Mouse (Mus musculus): Measurements from ENCODE around the gene Gpr61. TPM values are rescaled to one million over a fixed set of nuclear protein-coding genes. Genes with fewer than 3 reads are reported as not detected.

Gene Gpr61
- polyA plus RNA-seq, 1 experiment from 2014 or later, result 0.19 TPM

DNA sequence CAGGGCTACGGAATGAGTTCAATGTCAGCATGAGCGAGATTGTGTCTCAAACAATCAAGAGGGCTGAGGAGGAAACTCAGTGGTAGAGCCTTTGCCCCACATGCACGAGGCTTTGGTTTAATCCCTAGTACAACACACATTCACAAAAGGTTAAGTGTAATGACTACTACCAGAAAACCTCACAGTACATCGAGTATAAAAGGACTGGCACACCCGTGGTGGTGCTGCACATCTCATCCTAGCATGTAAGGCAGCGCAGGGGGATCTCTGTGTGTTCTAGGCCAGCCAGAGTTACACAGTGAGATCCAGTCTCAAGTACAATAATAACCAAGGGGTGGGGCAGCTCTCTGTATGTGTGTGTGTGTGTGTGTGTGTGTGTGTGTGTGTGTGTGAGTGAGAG lies 37.2 kb downstream of the Gpr61 start:
- WGBS, result 90% methylated on average over 6 of the region's 6 CpGs
- no peak overlapping the region for H3K4me2 ChIP-seq
- no peaks in the 10 kb centered on the region for H3K27me3 ChIP-seq (replicated peaks)
- H3K9me3 ChIP-seq, result no peaks in the 10 kb centered on the region
- no peak overlapping the region for H3K4me3 ChIP-seq (replicated peaks)
- no peak overlapping the region for H3K27ac ChIP-seq
- H3K4me1 ChIP-seq, result no peaks in the 10 kb centered on the region
- peaks cover 24% of the 10 kb centered on the region for H3K36me3 ChIP-seq
- ATAC-seq (ENCODE audit: insufficient read depth, low FRiP score, low read depth), result no peak
- no peak overlapping the region for H3K9ac ChIP-seq

DNA sequence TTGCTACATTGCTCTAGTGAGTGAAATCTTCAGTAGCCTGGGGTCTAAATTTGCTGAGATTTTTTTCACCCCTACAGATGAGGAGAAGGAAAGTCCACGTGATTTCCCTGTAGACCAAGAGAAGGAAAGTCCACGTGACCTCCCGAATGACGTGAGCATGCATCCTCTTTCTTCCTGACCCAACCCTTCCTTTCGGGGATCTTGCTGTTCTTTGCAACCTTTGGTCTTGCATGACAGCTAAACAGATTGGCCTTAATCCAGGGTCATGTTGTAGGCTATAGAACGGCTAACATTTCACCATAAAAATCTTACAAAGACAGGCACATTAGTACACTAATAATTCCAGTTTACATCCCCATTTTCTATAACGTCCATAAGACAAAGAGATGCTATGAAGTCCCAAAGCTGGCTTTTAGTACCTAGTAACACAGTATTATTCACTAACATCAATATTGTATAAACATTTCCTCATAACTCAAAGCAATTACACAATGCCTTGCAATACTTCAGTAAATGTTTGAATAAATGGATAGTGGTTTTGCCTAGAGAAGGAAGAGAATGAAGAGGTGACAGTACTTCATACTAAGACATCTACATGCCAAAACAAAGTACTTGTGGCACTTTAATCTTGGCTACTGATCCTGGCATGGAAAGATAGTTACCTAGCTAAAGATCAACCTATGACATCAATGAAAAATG lies 40.9 kb downstream of the Gpr61 start:
- Histone ChIP-seq H3K4me2 (no peak overlapping the region), H3K36me3 (peaks cover 30% of the 10 kb centered on the region), H3K9ac (no peak overlapping the region), H3K4me3 (replicated peaks) (no peak overlapping the region), H3K9me3 (no peaks in the 10 kb centered on the region), H3K27ac (no peak overlapping the region), H3K27me3 (replicated peaks) (no peaks in the 10 kb centered on the region), H3K4me1 (no peaks in the 10 kb centered on the region)
- ATAC-seq (ENCODE audit: insufficient read depth, low FRiP score, low read depth), result no peak
- 85% methylated on average over 7 of the region's 7 CpGs for WGBS

DNA sequence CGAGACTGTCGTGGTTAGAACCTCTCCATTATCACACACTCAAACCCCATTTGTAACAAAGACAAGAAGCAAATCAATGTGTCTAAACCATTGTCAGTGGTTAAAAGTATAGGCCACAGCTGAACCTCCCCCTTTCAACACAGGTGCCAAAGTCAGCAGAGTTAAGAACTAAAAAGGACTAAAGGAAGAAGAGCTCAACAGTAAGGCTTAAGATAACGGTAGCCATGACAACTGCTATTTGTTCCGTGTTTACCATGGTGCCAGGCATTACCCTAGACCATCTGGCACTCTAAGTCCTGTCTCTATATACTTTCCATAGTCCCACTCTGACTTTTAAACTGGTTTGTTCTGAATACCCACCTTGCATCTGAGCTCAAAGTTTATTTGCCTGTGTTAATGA lies 42.0 kb downstream of the Gpr61 start:
- Histone ChIP-seq H3K4me1 (no peaks in the 10 kb centered on the region), H3K9ac (no peak overlapping the region), H3K36me3 (peaks cover 35% of the 10 kb centered on the region; the same call in 1 of the 2 replicates), H3K4me2 (no peak overlapping the region), H3K9me3 (no peaks in the 10 kb centered on the region), H3K27me3 (replicated peaks) (no peaks in the 10 kb centered on the region), H3K27ac (no peak overlapping the region), H3K4me3 (replicated peaks) (no peak overlapping the region)
- no peak for ATAC-seq (ENCODE audit: insufficient read depth, low FRiP score, low read depth)
- 75% methylated on average over 4 of the region's 4 CpGs for WGBS

DNA sequence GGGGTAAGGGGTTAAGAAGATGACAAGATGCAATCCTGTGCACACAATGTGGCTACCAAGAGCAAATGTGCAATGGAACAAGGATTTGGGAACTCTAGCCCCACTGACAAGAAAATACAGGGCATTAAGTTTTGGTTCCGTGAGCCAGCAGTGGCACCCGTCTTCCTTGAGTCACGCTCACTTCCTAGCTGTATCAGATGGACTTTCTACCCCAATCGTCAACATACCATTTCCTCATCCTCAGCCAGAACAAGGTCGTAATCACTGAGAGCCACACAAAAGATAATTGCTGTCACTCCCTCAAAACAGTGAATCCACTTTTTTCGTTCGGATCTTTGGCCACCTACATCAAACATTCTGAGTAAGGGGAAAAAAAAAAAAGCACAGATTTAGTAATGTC lies 42.4 kb downstream of the Gpr61 start:
- Histone ChIP-seq H3K27me3 (replicated peaks) (no peaks in the 10 kb centered on the region), H3K27ac (no peak overlapping the region), H3K9ac (no peak overlapping the region), H3K4me2 (no peak overlapping the region), H3K9me3 (no peaks in the 10 kb centered on the region), H3K4me1 (no peaks in the 10 kb centered on the region), H3K36me3 (peaks cover 35% of the 10 kb centered on the region; the same call in 1 of the 2 replicates), H3K4me3 (replicated peaks) (no peak overlapping the region)
- 81% methylated on average over 7 of the region's 7 CpGs for WGBS
- no peak for ATAC-seq (ENCODE audit: insufficient read depth, low FRiP score, low read depth)

DNA sequence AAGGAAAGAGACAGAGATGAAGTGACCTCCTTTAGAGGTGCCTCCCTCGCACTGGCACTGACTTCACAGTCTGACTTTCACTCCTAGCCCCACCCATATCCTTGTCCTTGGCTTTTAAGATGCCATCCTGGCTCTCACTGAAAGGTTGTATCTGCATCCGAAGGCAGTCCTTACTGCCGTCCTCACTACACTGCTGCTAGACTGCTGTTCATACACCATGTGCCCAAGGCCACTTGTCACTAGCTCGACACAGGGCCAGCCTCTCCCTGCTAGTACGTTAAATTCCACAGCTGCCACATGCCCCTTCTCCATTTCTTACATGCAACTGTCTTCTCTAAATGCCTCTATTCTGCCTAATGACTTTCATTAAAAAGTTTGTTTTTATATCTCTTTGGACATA lies 43.4 kb downstream of the Gpr61 start:
- Histone ChIP-seq H3K36me3 (peaks cover 35% of the 10 kb centered on the region; the same call in 1 of the 2 replicates), H3K27me3 (replicated peaks) (no peaks in the 10 kb centered on the region), H3K27ac (no peak overlapping the region), H3K4me3 (replicated peaks) (no peak overlapping the region), H3K4me2 (no peak overlapping the region), H3K9me3 (no peaks in the 10 kb centered on the region), H3K4me1 (no peaks in the 10 kb centered on the region), H3K9ac (no peak overlapping the region)
- no peak for ATAC-seq (ENCODE audit: insufficient read depth, low FRiP score, low read depth)
- WGBS, result 79% methylated on average over 5 of the region's 5 CpGs

DNA sequence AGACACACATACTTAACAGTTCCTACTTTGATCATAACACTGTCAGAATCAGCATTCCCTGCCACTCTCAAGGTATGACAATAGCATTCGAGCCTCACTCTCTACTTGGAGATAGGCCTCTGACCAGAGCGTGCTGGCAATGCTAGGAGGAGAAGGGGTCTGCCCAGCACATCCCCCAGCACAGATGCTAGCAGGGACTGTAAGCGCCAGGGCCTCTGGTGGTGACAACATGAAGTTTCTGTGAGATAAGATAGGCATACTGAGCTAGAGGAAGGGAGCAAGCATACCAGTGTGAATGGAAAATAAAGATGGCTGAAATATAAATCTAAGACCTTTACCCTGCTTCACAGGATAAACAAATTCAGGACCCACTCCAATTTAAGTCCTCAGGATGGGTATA lies 49.4 kb downstream of the Gpr61 start:
- H3K27me3 ChIP-seq (replicated peaks), result no peaks in the 10 kb centered on the region
- no peak overlapping the region for H3K27ac ChIP-seq
- ATAC-seq (ENCODE audit: insufficient read depth, low FRiP score, low read depth), result no peak
- peaks cover 19% of the 10 kb centered on the region; the same call in 1 of the 2 replicates for H3K36me3 ChIP-seq
- H3K4me3 ChIP-seq (replicated peaks), result no peak overlapping the region
- no peaks in the 10 kb centered on the region for H3K4me1 ChIP-seq
- H3K9ac ChIP-seq, result no peak overlapping the region
- no peak overlapping the region for H3K4me2 ChIP-seq
- no peaks in the 10 kb centered on the region for H3K9me3 ChIP-seq
- WGBS, result 83% methylated on average over 3 of the region's 3 CpGs

DNA sequence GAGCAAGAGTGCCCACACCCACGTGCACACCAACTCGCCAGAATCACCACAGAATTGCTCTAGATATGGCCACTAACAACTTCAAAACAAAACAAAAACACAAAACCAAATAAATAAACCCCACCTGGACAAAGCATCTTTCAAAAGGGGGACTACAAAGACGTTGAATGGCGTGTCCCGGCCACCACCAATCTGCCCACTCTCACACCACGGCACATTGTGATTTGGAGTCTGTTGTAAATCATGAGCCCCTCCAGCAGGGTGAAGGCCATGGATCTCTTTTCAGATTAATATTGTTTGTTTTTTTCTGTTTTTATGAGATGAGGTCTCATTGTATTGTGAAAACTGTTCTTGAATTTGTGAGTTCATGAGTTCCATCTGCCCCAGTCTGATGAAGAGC lies 52.6 kb downstream of the Gpr61 start:
- H3K27ac ChIP-seq, result no peak overlapping the region
- no peaks in the 10 kb centered on the region for H3K4me1 ChIP-seq
- 85% methylated on average over 6 of the region's 6 CpGs for WGBS

DNA sequence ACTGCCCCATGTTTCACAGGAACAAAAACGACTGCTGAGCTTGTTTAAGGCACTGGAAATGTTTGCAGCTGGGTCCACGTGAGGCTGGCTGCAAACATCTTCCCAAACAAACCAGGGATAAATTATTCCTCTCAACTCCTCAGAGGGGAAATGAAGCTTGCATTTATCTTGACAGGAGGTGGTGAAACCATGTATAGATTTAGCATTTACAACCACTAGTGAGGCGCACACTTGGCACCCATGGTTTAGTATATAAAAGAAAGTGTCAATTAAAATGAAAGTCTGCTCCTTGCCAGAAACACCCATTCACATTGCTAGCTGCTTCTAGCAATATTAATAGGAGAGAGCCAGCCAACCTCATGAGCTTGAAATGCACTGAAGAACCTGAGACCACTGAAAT lies 53.1 kb downstream of the Gpr61 start:
- no peak overlapping the region for H3K4me3 ChIP-seq (replicated peaks)
- no peak overlapping the region for H3K9ac ChIP-seq
- H3K4me1 ChIP-seq, result no peaks in the 10 kb centered on the region
- no peak for ATAC-seq (ENCODE audit: insufficient read depth, low FRiP score, low read depth)
- H3K9me3 ChIP-seq, result no peaks in the 10 kb centered on the region
- no peak overlapping the region for H3K4me2 ChIP-seq
- no peaks in the 10 kb centered on the region for H3K27me3 ChIP-seq (replicated peaks)
- no peak overlapping the region for H3K27ac ChIP-seq
- 44% methylated on average over 3 of the region's 3 CpGs for WGBS
- H3K36me3 ChIP-seq, result peaks cover 3% of the 10 kb centered on the region; the same call in 1 of the 2 replicates

More for the DNA sequence above, 52.6 kb downstream of the Gpr61 start:
- H3K4me2 ChIP-seq, result no peak overlapping the region
- H3K27me3 ChIP-seq (replicated peaks), result no peaks in the 10 kb centered on the region
- no peak overlapping the region for H3K9ac ChIP-seq
- no peaks in the 10 kb centered on the region for H3K9me3 ChIP-seq
- H3K4me3 ChIP-seq (replicated peaks), result no peak overlapping the region
- peaks cover 3% of the 10 kb centered on the region; the same call in 1 of the 2 replicates for H3K36me3 ChIP-seq
- ATAC-seq (ENCODE audit: insufficient read depth, low FRiP score, low read depth), result no peak

Other genes starting within 250 kb of the Gpr61 start
- gene Gstm7, start 223.1 kb downstream of the Gpr61 start, polyA plus RNA-seq (2015; fragmentation: Nextera tagmentation; extraction: Ambion mirVana), result 27.1 and 34.6 TPM in 2 replicates
- 9.3 and 12.4 TPM in 2 replicates for gene Gstm6, start 211.1 kb downstream of the Gpr61 start, polyA plus RNA-seq (2015; fragmentation: Nextera tagmentation; extraction: Ambion mirVana)
- 70.3 and 88.2 TPM in 2 replicates for gene Gstm3, start 185.6 kb downstream of the Gpr61 start, polyA plus RNA-seq (2015; fragmentation: Nextera tagmentation; extraction: Ambion mirVana)
- gene Gstm2, start 168.4 kb downstream of the Gpr61 start, polyA plus RNA-seq (2015; fragmentation: Nextera tagmentation; extraction: Ambion mirVana), result 173 and 200 TPM in 2 replicates
- 546 and 570 TPM in 2 replicates for gene Gstm1, start 136.9 kb downstream of the Gpr61 start, polyA plus RNA-seq (2015; fragmentation: Nextera tagmentation; extraction: Ambion mirVana)
- gene Gstm4, start 110.0 kb downstream of the Gpr61 start, polyA plus RNA-seq (2015; fragmentation: Nextera tagmentation; extraction: Ambion mirVana), result 23.0 and 28.8 TPM in 2 replicates
- 49.0 and 56.1 TPM in 2 replicates for gene Ampd2, start 68.2 kb downstream of the Gpr61 start, polyA plus RNA-seq (2015; fragmentation: Nextera tagmentation; extraction: Ambion mirVana)
- 1.8 and 2.5 TPM in 2 replicates for gene Gnat2, start 62.1 kb downstream of the Gpr61 start, polyA plus RNA-seq (2015; fragmentation: Nextera tagmentation; extraction: Ambion mirVana)
- 161 and 169 TPM in 2 replicates for gene Gnai3, start 8.7 kb downstream of the Gpr61 start, polyA plus RNA-seq (2015; fragmentation: Nextera tagmentation; extraction: Ambion mirVana)
- 3.8 and 4.4 TPM in 2 replicates for gene Amigo1, start 31.5 kb upstream of the Gpr61 start, polyA plus RNA-seq (2015; fragmentation: Nextera tagmentation; extraction: Ambion mirVana)
- gene Cyb561d1, start 46.3 kb upstream of the Gpr61 start, polyA plus RNA-seq (2015; fragmentation: Nextera tagmentation; extraction: Ambion mirVana), result 3.7 and 4.2 TPM in 2 replicates
- 11.6 and 13.3 TPM in 2 replicates for gene Atxn7l2, start 56.1 kb upstream of the Gpr61 start, polyA plus RNA-seq (2015; fragmentation: Nextera tagmentation; extraction: Ambion mirVana)
- gene Sypl2, start 71.8 kb upstream of the Gpr61 start, polyA plus RNA-seq (2015; fragmentation: Nextera tagmentation; extraction: Ambion mirVana), result 0.23 and 0.48 TPM in 2 replicates
- 254 and 273 TPM in 2 replicates for gene Psma5, start 102.0 kb upstream of the Gpr61 start, polyA plus RNA-seq (2015; fragmentation: Nextera tagmentation; extraction: Ambion mirVana)
- gene Sort1, start 129.2 kb upstream of the Gpr61 start, polyA plus RNA-seq (2015; fragmentation: Nextera tagmentation; extraction: Ambion mirVana), result 12.4 and 14.2 TPM in 2 replicates
- gene Mybphl, start 210.0 kb upstream of the Gpr61 start, polyA plus RNA-seq (2015; fragmentation: Nextera tagmentation; extraction: Ambion mirVana), result not detected in 2 replicates
- gene Psrc1, start 229.0 kb upstream of the Gpr61 start, polyA plus RNA-seq (2015; fragmentation: Nextera tagmentation; extraction: Ambion mirVana), result 34.9 and 38.9 TPM in 2 replicates